Mouse (Mus musculus) mature B cell (primary cell): Measurements from ENCODE around the gene Atxn1.

Source experiments
- in situ Hi-C: fragments of 300-500 bp; cut with MboI; formaldehyde crosslinking; loops from 2 replicates; pipeline ENCODE4 v1.14.3; 2019

Gene Atxn1

GRCm38 (mm10) chr13:45964853-45965593, at the start of gene Atxn1:
Gene Atxn1, minus strand, starts transcription at chr13:45965008.
- in situ Hi-C loops, result no loop called here

DNA sequence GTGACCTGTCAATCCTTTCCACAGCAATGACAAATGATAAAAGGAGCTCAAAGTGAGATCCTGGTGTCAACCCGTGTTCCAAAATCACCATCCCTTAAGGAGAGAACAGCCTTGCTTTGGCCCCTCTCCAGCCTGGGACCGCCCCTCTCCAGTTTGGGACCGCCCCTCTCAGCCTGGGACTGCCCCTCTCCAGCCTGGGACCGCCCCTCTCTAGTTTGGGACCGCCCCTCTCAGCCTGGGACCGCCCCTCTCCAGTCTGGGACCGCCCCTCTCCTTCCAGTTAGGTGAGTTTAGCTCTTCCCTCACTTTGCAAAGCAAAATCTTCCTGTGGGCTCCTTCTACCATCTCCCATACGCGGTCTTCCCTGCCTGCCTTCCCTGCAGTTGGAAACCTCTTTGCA, 46.4 kb upstream of the Atxn1 start:
- in situ Hi-C loops, result no loop called here

DNA sequence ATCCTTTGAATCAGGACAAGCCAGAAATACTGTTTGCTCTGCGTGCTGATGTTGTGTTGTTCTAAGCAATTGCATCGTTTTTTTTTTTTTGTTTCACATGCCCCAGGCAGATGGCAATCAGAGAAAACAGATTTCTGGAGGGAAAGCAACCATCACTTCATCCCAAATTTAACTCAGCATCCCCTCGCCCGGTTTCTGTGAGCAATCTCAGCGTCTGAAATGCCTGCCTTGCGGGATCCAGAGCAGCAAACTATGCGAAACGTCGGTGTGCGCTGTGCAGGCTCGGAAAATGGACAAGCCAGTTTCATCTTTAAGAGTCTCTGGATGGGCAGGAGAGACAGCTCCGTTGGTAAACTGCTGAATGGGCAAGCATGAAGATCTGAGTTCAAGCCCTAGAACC, 45.3 kb upstream of the Atxn1 start:
- in situ Hi-C loops, result no loop called here

GRCm38 (mm10) chr13:46008831-46009666, 44.2 kb upstream of the Atxn1 start:
- in situ Hi-C loops, result no loop called here

- in situ Hi-C loops, result no loop called here
Measured at GRCm38 (mm10) chr13:46006211-46007102, 41.6 kb upstream of the Atxn1 start.

DNA sequence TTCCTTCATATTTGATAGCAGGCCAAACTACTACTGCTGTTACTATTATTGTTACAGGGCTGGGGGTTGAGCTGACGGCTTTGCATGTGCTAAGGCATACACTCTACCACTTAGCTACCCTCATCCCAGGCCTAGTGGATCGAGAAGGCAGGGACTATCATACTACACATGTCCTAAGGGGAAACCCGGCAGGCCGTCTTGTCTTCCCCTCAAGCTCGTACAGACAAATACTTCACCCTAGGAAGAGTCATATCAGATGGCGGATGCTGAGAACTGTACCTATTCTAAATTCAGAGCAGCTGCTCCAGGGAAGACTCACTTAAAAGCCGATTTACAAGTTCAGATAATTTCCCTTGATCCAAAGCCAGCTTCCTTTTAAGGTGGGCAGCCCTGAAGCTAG, 40.8 kb upstream of the Atxn1 start:
- in situ Hi-C loops, result no loop called here

DNA sequence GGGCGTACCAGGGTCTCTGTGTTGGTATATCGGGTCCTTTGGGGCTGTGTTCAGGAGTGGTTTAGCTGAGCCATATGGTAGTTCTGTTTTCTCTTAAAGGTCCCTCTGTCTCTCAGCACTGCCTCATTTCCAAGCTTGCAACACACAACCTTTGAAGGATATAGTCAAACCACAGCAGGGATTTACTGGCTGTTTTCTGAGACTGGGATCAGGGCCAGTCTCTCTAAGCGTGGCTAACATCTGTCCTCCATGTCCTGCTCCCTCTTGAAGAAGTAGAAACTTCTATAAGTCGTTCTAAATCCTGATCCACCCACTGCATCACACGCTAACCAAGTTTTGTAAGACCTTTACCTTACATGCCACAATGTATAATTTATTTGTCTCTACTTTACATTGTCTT, 36.5 kb upstream of the Atxn1 start:
- in situ Hi-C loops, result no loop called here

DNA sequence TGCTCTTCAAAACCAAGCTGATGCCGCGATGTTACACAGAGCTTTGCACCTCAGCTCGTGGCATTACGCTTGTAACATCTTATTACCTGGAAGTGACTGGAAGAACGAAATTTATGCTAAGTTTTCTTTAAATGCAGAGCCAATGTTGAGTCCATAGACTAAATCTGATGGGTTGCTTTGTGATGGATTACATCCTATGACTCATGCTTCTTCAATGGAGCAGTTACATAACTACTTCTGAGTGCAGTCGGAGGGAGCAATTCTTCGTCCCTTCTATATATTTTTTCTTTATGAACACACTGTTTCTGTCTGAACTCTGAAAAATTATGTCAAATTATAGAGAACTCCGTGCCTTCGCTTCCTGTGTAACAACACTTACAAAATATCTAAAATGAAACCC, 28.1 kb upstream of the Atxn1 start:
- in situ Hi-C loops, result no loop called here

- in situ Hi-C loops, result no loop called here
Measured at GRCm38 (mm10) chr13:45990486-45990885, 25.7 kb upstream of the Atxn1 start.

- in situ Hi-C loops, result loop anchor here (10.0 kb wide), 1 partner anchor 186 kb away; no protein-coding TSS in a partner anchor
Measured at GRCm38 (mm10) chr13:45979246-45979645, 14.4 kb upstream of the Atxn1 start.

DNA sequence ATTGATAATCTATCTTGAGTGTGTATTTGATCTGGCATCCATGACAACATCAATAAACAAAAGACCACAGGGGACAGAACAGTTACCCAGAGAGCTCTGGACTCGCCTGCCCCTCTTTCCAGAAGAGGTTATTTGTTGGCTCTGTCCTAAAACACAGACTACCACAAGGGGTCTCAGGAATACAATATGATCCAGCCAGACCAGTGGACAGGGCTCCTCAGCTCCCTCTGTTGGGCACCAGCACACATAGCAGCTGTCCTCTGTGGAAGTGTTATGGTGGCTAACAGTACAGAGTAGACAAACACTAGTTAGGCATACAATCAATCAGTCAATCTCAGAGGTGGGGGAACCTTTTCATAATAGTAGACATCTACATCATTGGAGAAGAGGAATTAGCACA, 12.1 kb upstream of the Atxn1 start:
- in situ Hi-C loops, result loop anchor here (10.0 kb wide), 1 partner anchor 188 kb away; no protein-coding TSS in a partner anchor

DNA sequence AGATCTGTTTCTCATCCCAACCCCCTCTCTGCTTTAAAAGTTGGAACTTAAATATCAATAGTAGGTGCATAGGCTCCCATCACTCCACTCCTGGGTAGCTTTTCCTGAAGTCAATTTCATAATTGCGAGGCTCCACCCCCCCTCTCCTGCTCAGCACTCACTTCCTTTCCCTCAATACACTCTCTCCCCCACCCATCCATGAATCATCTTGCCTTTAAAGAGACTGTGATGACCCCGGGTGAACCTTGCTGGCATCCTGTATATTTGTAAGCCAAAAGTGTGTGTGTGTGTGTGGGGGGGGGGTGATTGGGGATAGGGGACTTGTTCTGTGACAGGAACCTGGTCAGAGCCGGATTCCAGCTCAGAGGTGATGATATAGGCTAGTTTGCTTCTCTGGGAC, 9.8 kb upstream of the Atxn1 start:
- in situ Hi-C loops, result loop anchor here (10.0 kb wide), 1 partner anchor 190 kb away; no protein-coding TSS in a partner anchor

DNA sequence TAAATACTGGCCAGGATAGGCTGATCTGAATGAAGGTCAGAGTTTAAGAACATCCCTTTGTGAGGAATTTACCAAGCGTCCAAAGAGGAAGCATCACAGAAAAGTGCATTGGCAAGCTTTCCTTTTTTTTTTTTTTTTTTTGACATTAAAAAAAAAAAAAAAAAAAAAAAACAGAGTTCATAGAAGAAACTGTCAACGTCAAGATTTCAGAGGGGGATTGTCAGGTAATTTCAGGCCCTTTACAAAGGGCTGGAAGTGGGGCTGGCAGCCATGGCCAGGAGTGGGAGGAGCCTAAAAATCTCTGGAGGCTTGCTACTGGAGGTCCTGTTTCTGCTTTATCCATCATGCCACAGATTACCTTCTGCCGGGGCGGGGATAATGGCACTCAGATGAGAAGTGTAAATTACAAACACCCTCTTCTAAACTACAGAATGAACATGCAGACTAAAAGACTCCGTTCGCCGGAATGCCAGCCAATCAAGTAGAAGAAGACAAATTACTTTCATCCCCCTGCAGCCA, 9.2 kb upstream of the Atxn1 start:
- in situ Hi-C loops, result loop anchor here (10.0 kb wide), 1 partner anchor 191 kb away; no protein-coding TSS in a partner anchor

- in situ Hi-C loops, result loop anchor here (10.0 kb wide), 1 partner anchor 194 kb away; no protein-coding TSS in a partner anchor
Measured at GRCm38 (mm10) chr13:45970920-45971536, 6.2 kb upstream of the Atxn1 start.

DNA sequence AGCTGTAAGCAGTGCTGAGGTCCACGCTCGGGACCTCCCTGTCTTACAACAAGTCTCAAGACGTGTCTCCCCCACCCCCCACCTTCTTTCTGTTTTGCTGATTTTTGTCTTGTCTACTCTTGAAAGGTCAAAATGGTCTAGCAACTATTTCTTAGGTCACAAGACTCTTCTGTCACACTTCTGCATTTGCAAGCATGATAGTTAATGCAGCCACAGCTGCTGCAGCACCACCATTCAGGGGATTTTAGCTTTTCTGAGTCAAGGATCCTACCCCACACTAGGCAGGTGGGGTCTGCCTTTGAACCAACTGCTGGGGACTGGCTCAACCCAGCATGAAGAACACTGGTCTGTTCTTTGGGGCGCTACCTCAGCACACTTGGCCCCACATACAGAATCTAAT, 3.4 kb upstream of the Atxn1 start:
- in situ Hi-C loops, result no loop called here

DNA sequence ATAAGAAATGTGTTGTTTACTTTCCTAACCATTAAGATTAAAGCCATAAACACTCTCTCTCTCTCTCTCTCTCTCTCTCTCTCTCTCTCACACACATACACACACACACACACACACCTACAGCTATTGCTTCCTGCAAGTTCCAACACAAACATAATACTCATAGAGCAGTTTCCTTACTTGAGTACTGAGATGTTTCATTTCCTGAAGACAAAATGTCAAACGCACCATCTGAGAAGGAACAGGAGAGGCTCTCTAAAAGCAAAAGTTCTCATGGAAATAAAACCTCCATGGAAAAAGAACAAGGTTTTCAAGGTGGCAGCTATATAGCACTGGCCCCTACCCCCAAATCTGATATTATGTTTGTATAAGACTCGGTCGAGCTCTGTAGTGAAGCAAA, 2.6 kb upstream of the Atxn1 start:
- in situ Hi-C loops, result no loop called here

DNA sequence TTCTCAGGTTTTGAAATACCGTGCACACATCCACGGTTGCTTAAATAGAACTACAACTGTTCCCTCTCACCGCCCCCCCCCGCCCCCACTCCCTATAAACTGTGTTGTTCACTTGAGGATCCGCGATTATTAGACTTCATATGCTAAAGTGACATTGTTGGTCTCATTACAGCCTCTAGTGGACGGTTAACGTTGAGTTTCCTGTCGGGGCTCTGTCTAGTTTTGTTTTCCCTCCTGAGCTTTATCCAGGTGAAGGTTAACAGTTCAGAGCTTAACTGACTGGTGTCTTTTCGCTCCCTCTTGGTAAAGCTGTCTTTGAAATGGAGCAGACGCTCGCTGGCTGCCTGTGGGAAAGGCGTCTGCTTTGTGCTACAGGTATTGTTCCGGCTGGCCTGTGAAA, 1.8 kb upstream of the Atxn1 start:
- in situ Hi-C loops, result no loop called here

DNA sequence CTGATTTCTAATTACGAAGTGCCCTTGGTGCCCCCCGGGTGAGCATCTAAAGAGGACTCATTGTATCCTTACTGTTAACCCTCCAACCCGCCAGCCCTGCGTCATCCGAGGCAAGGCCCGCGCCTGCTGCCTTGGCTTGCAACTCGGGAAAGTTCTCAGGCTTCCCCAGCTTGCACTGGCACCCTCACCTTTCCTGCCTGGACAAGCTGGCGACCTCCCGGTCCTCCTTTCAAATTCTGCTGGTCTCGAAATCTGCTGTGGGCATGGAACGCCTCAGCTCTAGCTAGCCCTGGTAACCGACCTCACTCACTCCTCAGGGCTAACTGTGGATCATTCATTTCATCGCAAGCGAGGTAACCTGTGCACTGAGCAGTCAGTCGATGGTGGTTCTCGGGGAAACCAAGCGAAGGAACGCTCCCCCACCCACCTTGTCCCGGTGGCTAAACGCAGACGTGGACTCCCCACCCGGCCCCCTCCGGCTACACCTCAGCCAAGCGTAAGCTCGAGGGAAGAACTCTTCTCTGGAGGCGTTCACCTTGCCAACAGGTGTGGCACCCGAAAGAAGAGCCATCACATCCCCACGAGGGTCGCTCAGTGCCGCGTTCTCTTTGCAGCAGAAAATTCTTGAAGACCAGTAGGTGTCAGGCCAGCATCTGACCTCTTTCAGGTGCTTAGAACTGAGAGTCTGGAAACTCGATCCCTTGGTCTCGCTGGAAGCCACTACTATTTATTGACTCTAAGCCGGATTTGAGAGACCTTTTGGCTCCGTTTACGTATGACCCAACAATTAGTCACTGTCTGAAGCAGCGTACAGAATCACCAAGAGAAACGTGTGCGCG, 1.0 kb upstream of the Atxn1 start:
- in situ Hi-C loops, result no loop called here

- in situ Hi-C loops, result no loop called here
Measured at GRCm38 (mm10) chr13:45964331-45964852, 416 bp downstream of the Atxn1 start.
